Mouse (Mus musculus) lung, postnatal 0 days (tissue): ENCODE results near the gene Tex9.

Experiments
- CTCF ChIP-seq: IDR thresholded peaks from 2 replicates; pipeline ENCODE4 v1.5.1; 2016; ENCODE audit warnings: antibody characterized with exemption, mild to moderate bottlenecking
- EP300 ChIP-seq: IDR thresholded peaks from 2 replicates; pipeline ENCODE4 v1.6.1; 2016; ENCODE audit warnings: antibody characterized with exemption, mild to moderate bottlenecking, control low read depth

DNA sequence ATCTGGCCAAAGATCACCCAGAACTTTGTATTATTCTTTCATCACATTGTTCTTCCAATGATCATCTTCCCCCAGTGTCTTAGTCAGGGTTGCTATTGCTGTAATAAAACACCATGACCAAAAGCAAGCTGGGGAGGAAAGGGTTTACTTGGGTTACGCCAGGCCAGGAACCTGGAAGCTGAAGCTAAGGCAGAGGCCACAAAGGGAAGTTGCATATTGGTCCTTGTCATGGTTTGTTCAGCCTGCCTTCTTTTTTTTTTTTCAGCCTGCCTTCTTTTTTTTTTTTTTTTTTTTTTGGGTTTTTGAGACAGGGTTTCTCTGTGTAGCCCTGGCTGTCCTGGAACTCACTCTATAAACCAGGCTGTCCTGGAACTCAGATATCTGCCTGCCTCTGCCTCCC lies 34.1 kb upstream of the Tex9 start:
- TF ChIP-seq CTCF (no peak), EP300 (no peak)
